Mouse (Mus musculus): ENCODE measurements around the gene Neu2. TPM values are rescaled to one million over a fixed set of nuclear protein-coding genes. Genes with fewer than 3 reads are reported as not detected.
"Not testable (repeated sequence)": the region's sequence is repeated elsewhere in the genome, so short reads cannot be mapped to it uniquely, and the experiment has no call there.

Gene Neu2
- polyA plus RNA-seq (2014; fragmentation: Nextera tagmentation; extraction: Ambion mirVana), result 0.13 and 0.23 TPM in 2 replicates

DNA sequence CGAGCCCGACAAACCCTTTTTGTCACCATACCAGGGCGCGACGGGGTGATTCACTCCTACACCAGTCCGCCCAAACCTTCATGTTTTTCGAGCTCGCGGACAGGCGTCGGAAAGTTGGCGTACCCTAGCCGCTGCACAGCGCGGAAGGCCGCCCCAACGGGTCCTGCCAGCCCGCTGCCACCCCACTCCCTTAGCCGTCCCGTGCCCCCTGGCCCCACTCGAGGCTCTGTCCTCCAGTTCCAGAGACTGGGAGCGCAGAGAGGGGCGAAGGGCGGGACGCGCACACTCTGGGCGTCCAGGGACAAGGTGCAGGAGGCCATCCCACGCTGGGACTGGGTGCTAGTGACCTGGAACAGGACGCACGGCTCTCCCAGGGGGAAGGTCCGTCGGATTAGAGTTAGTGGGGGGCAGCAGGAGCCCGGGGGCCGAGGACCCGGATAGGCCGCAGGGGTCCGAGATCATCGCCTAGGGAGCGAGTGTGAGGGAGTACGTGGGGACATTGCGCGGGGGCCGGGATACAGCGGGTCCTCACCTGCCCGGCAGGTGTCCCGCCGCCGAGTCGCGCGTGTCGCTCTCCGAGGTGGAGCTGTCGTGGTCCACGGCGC, at the start of gene Neu2:
Neu2 (plus strand) TSS at position 329 of the 605 bp plus-strand sequence.
- peak; percentile 51 for ATAC-seq (ENCODE audit: low FRiP score, low TSS enrichment)
- peaks cover 17% of the 10 kb centered on the region for H3K27me3 ChIP-seq (ENCODE audit: control insufficient read depth, insufficient read depth, low read length)
- DNase-seq, result peak; percentile 37
- peak within 1 kb of the TSS; percentile 71 for H3K4me3 ChIP-seq (replicated peaks; ENCODE audit: low read depth, low read length)
- H3K9ac ChIP-seq (replicated peaks; ENCODE audit: low read length), result peak within 1 kb of the TSS; percentile 80
- no peaks in the 10 kb centered on the region for H3K9me3 ChIP-seq (ENCODE audit: control insufficient read depth, low read length)
- H3K4me1 ChIP-seq (ENCODE audit: control insufficient read depth, insufficient read depth, low read length), result 0 out of 2 replicates have a peak, but pooled peaks cover 6% of the 10 kb centered on the region
- under 1% methylated on average over 54 of the region's 56 CpGs for WGBS
- no peaks in the 10 kb centered on the region for H3K36me3 ChIP-seq (ENCODE audit: control insufficient read depth, insufficient read depth, low read length)
- H3K27ac ChIP-seq (replicated peaks; ENCODE audit: low read depth, low read length), result 0 out of 2 replicates have a peak within 1 kb of the TSS, but pooled peaks have one; percentile 37
- peak within 1 kb of the TSS; percentile 96 for H3K4me2 ChIP-seq (ENCODE audit: low read length)

GRCm38 (mm10) chr1:87467469-87467868, 42.2 kb upstream of the Neu2 start:
- H3K9ac ChIP-seq (replicated peaks; ENCODE audit: low read length), result no peak overlapping the region
- H3K27me3 ChIP-seq (ENCODE audit: control insufficient read depth, insufficient read depth, low read length), result no peaks in the 10 kb centered on the region
- H3K9me3 ChIP-seq (ENCODE audit: control insufficient read depth, low read length), result no peaks in the 10 kb centered on the region
- no peaks in the 10 kb centered on the region for H3K4me1 ChIP-seq (ENCODE audit: control insufficient read depth, insufficient read depth, low read length)
- DNase-seq, result no peak
- H3K4me3 ChIP-seq (replicated peaks; ENCODE audit: low read depth, low read length), result no peak overlapping the region
- H3K27ac ChIP-seq (replicated peaks; ENCODE audit: low read depth, low read length), result no peak overlapping the region
- no peak for ATAC-seq (ENCODE audit: low FRiP score, low TSS enrichment)
- H3K4me2 ChIP-seq (ENCODE audit: low read length), result no peak overlapping the region
- no peaks in the 10 kb centered on the region for H3K36me3 ChIP-seq (ENCODE audit: control insufficient read depth, insufficient read depth, low read length)
- 90% methylated on average over 9 of the region's 9 CpGs for WGBS

DNA sequence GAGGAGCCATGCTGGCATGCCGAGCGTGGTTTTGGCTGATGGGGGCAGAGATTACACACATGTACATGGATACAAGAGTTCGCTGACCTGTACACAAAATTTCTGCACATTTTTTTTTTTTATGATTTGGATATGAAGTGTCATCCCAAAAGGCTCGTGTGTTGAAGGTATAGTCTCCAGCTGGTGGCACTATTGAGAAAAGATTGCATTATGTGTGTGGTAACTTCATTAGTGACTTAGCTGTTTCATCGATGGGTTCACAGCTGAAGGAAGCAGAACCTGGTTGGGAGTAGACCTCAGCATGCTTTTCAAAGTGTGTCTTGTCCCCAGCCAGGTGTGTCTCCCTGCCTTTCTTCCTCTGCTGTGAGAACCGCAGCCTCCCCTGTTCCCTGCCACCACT, 41.4 kb upstream of the Neu2 start:
- H3K4me2 ChIP-seq (ENCODE audit: low read length), result no peak overlapping the region
- ATAC-seq (ENCODE audit: low FRiP score, low TSS enrichment) (no peak), DNase-seq (peak; percentile 46)
- H3K36me3 ChIP-seq (ENCODE audit: control insufficient read depth, insufficient read depth, low read length), result no peaks in the 10 kb centered on the region
- 79% methylated on average over 6 of the region's 6 CpGs for WGBS
- H3K27ac ChIP-seq (replicated peaks; ENCODE audit: low read depth, low read length), result no peak overlapping the region
- H3K9me3 ChIP-seq (ENCODE audit: control insufficient read depth, low read length), result no peaks in the 10 kb centered on the region
- no peak overlapping the region for H3K4me3 ChIP-seq (replicated peaks; ENCODE audit: low read depth, low read length)
- H3K9ac ChIP-seq (replicated peaks; ENCODE audit: low read length), result no peak overlapping the region
- no peaks in the 10 kb centered on the region for H3K4me1 ChIP-seq (ENCODE audit: control insufficient read depth, insufficient read depth, low read length)
- no peaks in the 10 kb centered on the region for H3K27me3 ChIP-seq (ENCODE audit: control insufficient read depth, insufficient read depth, low read length)

DNA sequence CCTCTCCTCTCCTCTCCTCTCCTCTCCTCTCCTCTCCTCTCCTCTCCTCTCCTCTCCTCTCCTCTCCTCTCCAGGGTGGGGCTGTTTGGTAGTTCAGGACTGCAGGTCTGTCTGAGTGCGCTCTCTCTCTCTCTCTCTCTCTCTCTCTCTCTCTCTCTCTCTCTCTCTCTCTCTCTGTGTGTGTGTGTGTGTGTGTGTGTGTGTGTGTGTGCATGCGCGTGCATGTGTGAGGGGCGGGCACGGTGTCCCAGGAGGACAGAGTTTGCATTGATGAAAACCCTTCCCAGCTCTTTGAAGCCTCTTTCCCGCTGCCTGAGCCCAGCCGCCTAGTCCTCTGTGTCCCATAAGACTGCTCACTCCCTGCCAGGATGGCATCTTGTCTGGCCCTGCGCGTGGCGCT, 39.7 kb upstream of the Neu2 start, which contains the start of gene Snorc:
Snorc (plus strand) TSS at position 301 of the 400 bp plus-strand sequence.
- not testable (repeated sequence) for H3K36me3 ChIP-seq (ENCODE audit: control insufficient read depth, insufficient read depth, low read length); H3K9ac ChIP-seq (replicated peaks; ENCODE audit: low read length); H3K27me3 ChIP-seq (ENCODE audit: control insufficient read depth, insufficient read depth, low read length); H3K4me1 ChIP-seq (ENCODE audit: control insufficient read depth, insufficient read depth, low read length); H3K27ac ChIP-seq (replicated peaks; ENCODE audit: low read depth, low read length); H3K9me3 ChIP-seq (ENCODE audit: control insufficient read depth, low read length); ATAC-seq (ENCODE audit: low FRiP score, low TSS enrichment); H3K4me2 ChIP-seq (ENCODE audit: low read length); H3K4me3 ChIP-seq (replicated peaks; ENCODE audit: low read depth, low read length)
- 41% methylated on average over 10 of the region's 10 CpGs for WGBS
- peak; percentile 14 for DNase-seq

- no peak for ATAC-seq (ENCODE audit: low FRiP score, low TSS enrichment)
- 88% methylated on average over 7 of the region's 7 CpGs for WGBS
Measured at GRCm38 (mm10) chr1:87471914-87472313, 37.8 kb upstream of the Neu2 start.

DNA sequence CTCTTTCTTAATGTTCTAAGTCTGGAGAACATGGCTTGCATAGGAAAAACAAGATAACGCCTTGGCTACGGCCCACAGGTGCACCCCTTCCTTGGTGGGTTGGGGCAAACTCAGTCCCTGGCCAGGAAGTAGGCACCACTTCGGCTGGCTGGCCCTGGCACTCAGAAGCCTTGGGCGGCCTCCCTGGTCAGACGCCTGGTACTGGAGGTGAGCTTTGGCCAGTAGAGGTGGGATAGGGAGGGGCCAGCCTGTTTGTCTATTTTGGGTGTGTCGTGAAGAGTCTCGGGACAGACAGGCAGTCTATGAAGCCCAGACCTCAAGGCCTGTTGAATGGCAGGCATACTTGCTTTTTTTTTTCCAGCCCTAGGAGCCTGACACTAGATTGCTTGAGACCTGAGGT, 37.1 kb upstream of the Neu2 start:
- Histone ChIP-seq H3K9me3 (ENCODE audit: control insufficient read depth, low read length) (no peaks in the 10 kb centered on the region), H3K36me3 (ENCODE audit: control insufficient read depth, insufficient read depth, low read length) (no peaks in the 10 kb centered on the region), H3K4me3 (replicated peaks; ENCODE audit: low read depth, low read length) (no peak overlapping the region), H3K9ac (replicated peaks; ENCODE audit: low read length) (no peak overlapping the region), H3K27me3 (ENCODE audit: control insufficient read depth, insufficient read depth, low read length) (peaks cover 9% of the 10 kb centered on the region; the same call in 1 of the 2 replicates), H3K4me2 (ENCODE audit: low read length) (no peak overlapping the region), H3K4me1 (ENCODE audit: control insufficient read depth, insufficient read depth, low read length) (peaks cover 8% of the 10 kb centered on the region), H3K27ac (replicated peaks; ENCODE audit: low read depth, low read length) (no peak overlapping the region)
- WGBS, result 86% methylated on average over 7 of the region's 7 CpGs
- DNase-seq, result no peak
- ATAC-seq (ENCODE audit: low FRiP score, low TSS enrichment), result no peak

More at GRCm38 (mm10) chr1:87471914-87472313, 37.8 kb upstream of the Neu2 start:
- no peak overlapping the region for H3K9ac ChIP-seq (replicated peaks; ENCODE audit: low read length)
- no peak overlapping the region for H3K4me2 ChIP-seq (ENCODE audit: low read length)
- H3K4me3 ChIP-seq (replicated peaks; ENCODE audit: low read depth, low read length), result no peak overlapping the region
- H3K9me3 ChIP-seq (ENCODE audit: control insufficient read depth, low read length), result no peaks in the 10 kb centered on the region
- no peak for DNase-seq
- H3K36me3 ChIP-seq (ENCODE audit: control insufficient read depth, insufficient read depth, low read length), result no peaks in the 10 kb centered on the region
- H3K27me3 ChIP-seq (ENCODE audit: control insufficient read depth, insufficient read depth, low read length), result peaks cover 9% of the 10 kb centered on the region; the same call in 1 of the 2 replicates
- H3K27ac ChIP-seq (replicated peaks; ENCODE audit: low read depth, low read length), result no peak overlapping the region
- peaks cover 8% of the 10 kb centered on the region for H3K4me1 ChIP-seq (ENCODE audit: control insufficient read depth, insufficient read depth, low read length)

DNA sequence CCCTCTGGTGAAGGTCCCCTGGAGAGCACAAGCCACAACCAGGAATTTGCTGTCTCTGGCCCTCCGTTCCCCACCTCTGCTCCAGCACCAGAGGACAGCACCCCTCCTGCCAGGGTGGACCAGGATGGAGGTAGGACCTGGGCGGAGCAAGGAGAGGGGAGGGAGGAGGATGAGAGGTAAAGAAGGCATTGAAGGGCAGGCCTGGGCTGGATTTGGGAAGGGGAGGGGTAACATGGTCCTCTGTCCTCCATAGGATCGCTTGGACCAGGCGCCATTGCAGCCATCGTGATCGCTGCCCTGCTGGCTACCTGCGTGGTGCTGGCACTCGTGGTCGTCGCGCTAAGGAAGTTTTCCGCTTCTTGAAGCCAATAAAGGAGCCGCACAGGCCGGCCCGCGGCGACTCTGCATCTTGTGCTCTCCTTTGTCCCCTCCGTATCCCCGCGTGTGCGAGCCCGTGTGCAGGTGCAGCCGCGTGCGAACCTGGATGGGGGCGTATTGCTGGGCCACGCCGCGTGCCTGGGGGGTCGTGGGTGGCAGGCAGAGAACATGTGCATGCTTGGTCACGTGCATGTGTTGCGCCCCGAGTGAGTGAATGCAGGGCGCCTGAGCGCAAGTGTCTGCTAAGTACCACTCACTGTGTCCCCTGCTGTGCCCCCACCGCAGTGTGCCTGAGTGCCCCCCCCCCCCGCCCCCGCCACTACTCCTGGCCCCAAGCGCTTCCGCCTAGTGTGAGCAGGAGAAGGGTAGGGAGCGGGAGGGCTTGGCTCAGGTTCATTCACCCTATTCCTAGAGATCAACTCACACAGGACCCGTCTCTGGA, 34.4 kb upstream of the Neu2 start:
- ATAC-seq (ENCODE audit: low FRiP score, low TSS enrichment) (no peak; the same call in 1 of the 2 replicates), DNase-seq (peak; percentile 62)
- H3K4me3 ChIP-seq (replicated peaks; ENCODE audit: low read depth, low read length), result peak overlapping the region; percentile 35
- 1% methylated on average over 42 of the region's 42 CpGs for WGBS
- H3K36me3 ChIP-seq (ENCODE audit: control insufficient read depth, insufficient read depth, low read length), result no peaks in the 10 kb centered on the region
- peaks cover 8% of the 10 kb centered on the region for H3K4me1 ChIP-seq (ENCODE audit: control insufficient read depth, insufficient read depth, low read length)
- no peak overlapping the region for H3K27ac ChIP-seq (replicated peaks; ENCODE audit: low read depth, low read length)
- H3K9ac ChIP-seq (replicated peaks; ENCODE audit: low read length), result peak overlapping the region; percentile 51
- H3K9me3 ChIP-seq (ENCODE audit: control insufficient read depth, low read length), result no peaks in the 10 kb centered on the region
- H3K27me3 ChIP-seq (ENCODE audit: control insufficient read depth, insufficient read depth, low read length), result peaks cover 9% of the 10 kb centered on the region; the same call in 1 of the 2 replicates
- H3K4me2 ChIP-seq (ENCODE audit: low read length), result peak overlapping the region; percentile 72

GRCm38 (mm10) chr1:87482546-87482945, 27.1 kb upstream of the Neu2 start:
- H3K9me3 ChIP-seq (ENCODE audit: control insufficient read depth, low read length), result no peaks in the 10 kb centered on the region
- H3K27ac ChIP-seq (replicated peaks; ENCODE audit: low read depth, low read length), result no peak overlapping the region
- no peak overlapping the region for H3K4me3 ChIP-seq (replicated peaks; ENCODE audit: low read depth, low read length)
- no peak overlapping the region for H3K9ac ChIP-seq (replicated peaks; ENCODE audit: low read length)
- no peak overlapping the region for H3K4me2 ChIP-seq (ENCODE audit: low read length)
- WGBS, result 89% methylated on average over 4 of the region's 4 CpGs
- H3K27me3 ChIP-seq (ENCODE audit: control insufficient read depth, insufficient read depth, low read length), result no peaks in the 10 kb centered on the region
- ATAC-seq (ENCODE audit: low FRiP score, low TSS enrichment) (no peak), DNase-seq (no peak)
- no peaks in the 10 kb centered on the region for H3K36me3 ChIP-seq (ENCODE audit: control insufficient read depth, insufficient read depth, low read length)
- no peaks in the 10 kb centered on the region for H3K4me1 ChIP-seq (ENCODE audit: control insufficient read depth, insufficient read depth, low read length)

All from midbrain, embryonic 14.5 days (tissue).